Mouse (Mus musculus): Measurements from ENCODE around the gene Pramef20. TPM values are rescaled to one million over a fixed set of nuclear protein-coding genes. Genes with fewer than 3 reads are reported as not detected.
"Not testable (repeated sequence)": the region's sequence is repeated elsewhere in the genome, so short reads cannot be mapped to it uniquely, and the experiment has no call there.

The Pramef20 gene
- total and polyA plus RNA-seq, 3 experiments, result not detected

- Histone ChIP-seq H3K27me3 (replicated peaks) (no peaks in the 10 kb centered on the region), H3K9ac (ENCODE audit: insufficient read depth, low read depth) (no peak overlapping the region), H3K4me1 (ENCODE audit: control insufficient read depth in 1 of 2, insufficient read depth in 2 of 2) (no peaks in the 10 kb centered on the region), H3K4me2 (ENCODE audit: insufficient read depth, low read depth, poor library complexity, severe bottlenecking) (no peak overlapping the region), H3K79me2 (replicated peaks; ENCODE audit: control insufficient read depth, extremely low read depth, insufficient read depth, poor library complexity, severe bottlenecking) (no peaks in the 10 kb centered on the region), H3K27ac (ENCODE audit: insufficient read depth, low read depth) (no peak overlapping the region), H3K36me3 (replicated peaks in 1 of 2; ENCODE audit: control insufficient read depth in 1 of 2, insufficient read depth in 1 of 2, low read length in 1 of 2) (no peaks in the 10 kb centered on the region), H3K4me3 (replicated peaks in 1 of 3; ENCODE audit: low read depth in 2 of 3, low read length in 2 of 3, poor library complexity in 1 of 3) (no peak overlapping the region), H3K9me3 (replicated peaks; ENCODE audit: low read length) (peaks cover 24% of the 10 kb centered on the region)
- no peak for TF ChIP-seq E2F4 (IDR thresholded peaks at IDR 0.05; ENCODE audit: insufficient replicate concordance, low read depth, low read length)
- TF ChIP-seq POLR2AphosphoS2 (IDR thresholded peaks at IDR 0.05; ENCODE audit: low read depth, low read length), result no peak
- no peak for TF ChIP-seq UBTF (IDR thresholded peaks at IDR 0.05; ENCODE audit: low read depth, low read length)
- TF ChIP-seq MYC (IDR thresholded peaks at IDR 0.05; ENCODE audit: low read depth, low read length), result no peak
- no peak for TF ChIP-seq TBP (conservative IDR thresholded peaks at IDR 0.05; ENCODE audit: low read depth, low read length)
- no peak for TF ChIP-seq USF2 (conservative IDR thresholded peaks at IDR 0.05; ENCODE audit: low read depth, low read length)
- TF ChIP-seq CTCF (conservative IDR thresholded peaks at IDR 0.05 in 1 of 2, IDR thresholded peaks at IDR 0.05 in 1 of 2; ENCODE audit: low read depth in 2 of 2, low read length in 2 of 2), result no peak
- no peak for TF ChIP-seq MXI1 (IDR thresholded peaks at IDR 0.05; ENCODE audit: low read depth, low read length)
- no peak for TF ChIP-seq ZNF384 (IDR thresholded peaks at IDR 0.05; ENCODE audit: low read depth, low read length)
- no peak for TF ChIP-seq IRF4 (IDR thresholded peaks at IDR 0.05; ENCODE audit: low read depth, low read length)
- TF ChIP-seq MAZ (IDR thresholded peaks at IDR 0.05; ENCODE audit: low read depth, low read length), result no peak
- no peak for TF ChIP-seq ETS1 (conservative IDR thresholded peaks at IDR 0.05; ENCODE audit: low read depth, low read length)
- TF ChIP-seq RAD21 (IDR thresholded peaks at IDR 0.05; ENCODE audit: low read depth, low read length), result no peak
- no peak for TF ChIP-seq POLR2A (IDR thresholded peaks at IDR 0.05; ENCODE audit: low read depth, low read length)
- no peak for DNase-seq (ENCODE audit: extremely low read depth)
- dilution Hi-C loops (cut with MboI; ENCODE audit: extremely low pct_ligation_motif_present, extremely low pct_unique_long_range_greater_than_20kb, low sequenced_read_pairs) (no loop called here), in situ Hi-C loops (cut with MboI; ENCODE audit: low pct_ligation_motif_present, low pct_unique_long_range_greater_than_20kb, low sequenced_read_pairs) (no loop called here)
These were observed 18.6 kb upstream of the Pramef20 start for GRCm38 (mm10) chr4:144396316-144396715.

- H3K4me2 ChIP-seq (ENCODE audit: insufficient read depth, low read depth, poor library complexity, severe bottlenecking); H3K27me3 ChIP-seq (replicated peaks); dilution Hi-C loops (cut with MboI; ENCODE audit: extremely low pct_ligation_motif_present, extremely low pct_unique_long_range_greater_than_20kb, low sequenced_read_pairs); DNase-seq (ENCODE audit: extremely low read depth); H3K27ac ChIP-seq (ENCODE audit: insufficient read depth, low read depth); in situ Hi-C loops (cut with MboI; ENCODE audit: low pct_ligation_motif_present, low pct_unique_long_range_greater_than_20kb, low sequenced_read_pairs); H3K36me3 ChIP-seq (replicated peaks in 1 of 2; ENCODE audit: control insufficient read depth in 1 of 2, insufficient read depth in 1 of 2, low read length in 1 of 2); H3K79me2 ChIP-seq (replicated peaks; ENCODE audit: control insufficient read depth, extremely low read depth, insufficient read depth, poor library complexity, severe bottlenecking); H3K9ac ChIP-seq (ENCODE audit: insufficient read depth, low read depth); H3K4me3 ChIP-seq (replicated peaks in 1 of 3; ENCODE audit: low read depth in 2 of 3, low read length in 2 of 3, poor library complexity in 1 of 3); H3K4me1 ChIP-seq (ENCODE audit: control insufficient read depth in 1 of 2, insufficient read depth in 2 of 2); H3K9me3 ChIP-seq (replicated peaks; ENCODE audit: low read length): not testable (repeated sequence)
These were observed 20.1 kb downstream of the Pramef20 start, which contains the start of gene Gm13119 for GRCm38 (mm10) chr4:144357642-144358041. Gene Gm13119 (plus strand): TSS chr4:144357942.

- DNase-seq (ENCODE audit: extremely low read depth); H3K4me2 ChIP-seq (ENCODE audit: insufficient read depth, low read depth, poor library complexity, severe bottlenecking); dilution Hi-C loops (cut with MboI; ENCODE audit: extremely low pct_ligation_motif_present, extremely low pct_unique_long_range_greater_than_20kb, low sequenced_read_pairs); H3K4me1 ChIP-seq (ENCODE audit: control insufficient read depth in 1 of 2, insufficient read depth in 2 of 2); H3K27ac ChIP-seq (ENCODE audit: insufficient read depth, low read depth); H3K9me3 ChIP-seq (replicated peaks; ENCODE audit: low read length); H3K9ac ChIP-seq (ENCODE audit: insufficient read depth, low read depth); in situ Hi-C loops (cut with MboI; ENCODE audit: low pct_ligation_motif_present, low pct_unique_long_range_greater_than_20kb, low sequenced_read_pairs); H3K36me3 ChIP-seq (replicated peaks in 1 of 2; ENCODE audit: control insufficient read depth in 1 of 2, insufficient read depth in 1 of 2, low read length in 1 of 2); H3K79me2 ChIP-seq (replicated peaks; ENCODE audit: control insufficient read depth, extremely low read depth, insufficient read depth, poor library complexity, severe bottlenecking); H3K4me3 ChIP-seq (replicated peaks in 1 of 3; ENCODE audit: low read depth in 2 of 3, low read length in 2 of 3, poor library complexity in 1 of 3); H3K27me3 ChIP-seq (replicated peaks): not testable (repeated sequence)
These were observed 41.9 kb downstream of the Pramef20 start for GRCm38 (mm10) chr4:144335856-144336255.

GRCm38 (mm10) chr4:144329949-144330348 is 47.8 kb downstream of the Pramef20 start, which contains the start of gene Gm13128:
Gene Gm13128 (plus strand): TSS chr4:144330249.
- H3K79me2 ChIP-seq (replicated peaks; ENCODE audit: control insufficient read depth, extremely low read depth, insufficient read depth, poor library complexity, severe bottlenecking); H3K4me3 ChIP-seq (replicated peaks in 1 of 3; ENCODE audit: low read depth in 2 of 3, low read length in 2 of 3, poor library complexity in 1 of 3); H3K36me3 ChIP-seq (replicated peaks in 1 of 2; ENCODE audit: control insufficient read depth in 1 of 2, insufficient read depth in 1 of 2, low read length in 1 of 2); H3K9ac ChIP-seq (ENCODE audit: insufficient read depth, low read depth); H3K27ac ChIP-seq (ENCODE audit: insufficient read depth, low read depth); DNase-seq (ENCODE audit: extremely low read depth); in situ Hi-C loops (cut with MboI; ENCODE audit: low pct_ligation_motif_present, low pct_unique_long_range_greater_than_20kb, low sequenced_read_pairs); H3K4me2 ChIP-seq (ENCODE audit: insufficient read depth, low read depth, poor library complexity, severe bottlenecking); dilution Hi-C loops (cut with MboI; ENCODE audit: extremely low pct_ligation_motif_present, extremely low pct_unique_long_range_greater_than_20kb, low sequenced_read_pairs); H3K9me3 ChIP-seq (replicated peaks; ENCODE audit: low read length); H3K27me3 ChIP-seq (replicated peaks); H3K4me1 ChIP-seq (ENCODE audit: control insufficient read depth in 1 of 2, insufficient read depth in 2 of 2): not testable (repeated sequence)

Measured in CH12.LX (cell line).